Mouse (Mus musculus) C2C12 (cell line): ENCODE results near the gene Bpifb3.

ENCODE experiments used
- CEBPB ChIP-seq: IDR thresholded peaks from one replicate; pipeline ENCODE4 v1.6.1; 2011; ENCODE audit warnings: low read depth, mild to moderate bottlenecking, control low read depth, moderate library complexity
- CTCF ChIP-seq: IDR thresholded peaks from one replicate; pipeline ENCODE4 v1.5.1; 2011; ENCODE audit not compliant: control insufficient read depth, insufficient read depth, insufficient read length
- FOSL1 ChIP-seq: IDR thresholded peaks from one replicate; pipeline ENCODE4 v1.8.0; 2011; ENCODE audit warnings: mild to moderate bottlenecking, low read length; ENCODE audit not compliant: poor library complexity, insufficient read depth, severe bottlenecking
- MAX ChIP-seq: IDR thresholded peaks from one replicate; pipeline ENCODE4 v1.6.1; 2011; ENCODE audit warnings: mild to moderate bottlenecking, control low read depth
- MYOG ChIP-seq: IDR thresholded peaks from one replicate; pipeline ENCODE4 v1.6.1; 2011; ENCODE audit not compliant: control insufficient read depth, insufficient read length; ENCODE audit errors: extremely low read depth
- USF1 ChIP-seq: IDR thresholded peaks from one replicate; pipeline ENCODE4 v1.6.1; 2011; ENCODE audit warnings: low read depth, mild to moderate bottlenecking, control low read depth, moderate library complexity

DNA sequence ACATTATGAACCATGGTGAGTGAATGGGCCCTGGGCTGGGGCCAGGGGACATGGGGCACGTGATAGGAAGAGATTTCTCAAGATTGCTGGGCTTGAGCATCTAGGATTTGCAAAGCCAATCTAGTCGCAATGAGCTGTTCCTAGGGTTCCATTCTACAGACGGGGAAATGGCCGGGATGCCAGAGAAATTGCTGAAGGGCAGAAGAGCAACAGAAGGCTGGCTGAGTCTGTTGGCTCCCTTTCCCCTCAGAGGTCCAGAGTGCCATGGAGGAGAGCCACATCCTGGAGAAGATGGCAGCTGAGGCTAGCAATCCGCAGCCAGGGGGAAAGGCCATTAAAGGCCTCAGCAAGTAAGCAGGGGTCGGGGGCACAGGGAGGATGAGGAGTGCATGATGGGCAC, 15.3 kb upstream of the Bpifb3 start:
- TF ChIP-seq CTCF, result no peak
- TF ChIP-seq CEBPB, result no peak
- TF ChIP-seq MAX, result no peak
- no peak for TF ChIP-seq USF1
- TF ChIP-seq MYOG, result no peak
- TF ChIP-seq FOSL1, result no peak
